Mouse (Mus musculus) CH12.LX (cell line): ENCODE measurements around the gene Znrd1. TPM values are rescaled to one million over a fixed set of nuclear protein-coding genes. Genes with fewer than 3 reads are reported as not detected.
A peak's percentile ranks its signal among the peaks of the same experiment; 100 is the strongest.

ENCODE experiments used
- DNase-seq: peaks from one replicate; pipeline ENCODE4 v3.0.0-alpha.2; 2013; ENCODE audit errors: extremely low read depth
- H3K27ac ChIP-seq: 2 replicates; pipeline ENCODE4 v1.5.1; 2012; ENCODE audit warnings: low read depth, mild to moderate bottlenecking, control low read depth, moderate library complexity; ENCODE audit not compliant: insufficient read depth
- H3K27me3 ChIP-seq: replicated peaks from 2 replicates; pipeline ENCODE3; 2012; ENCODE audit warnings: inconsistent platforms
- H3K36me3 ChIP-seq, 2 experiments: replicated peaks in 1 of 2; 2 replicates each; pipeline versions ENCODE3 to v1.6.1; 2012; ENCODE audit warnings: inconsistent platforms in 1 of 2, low read length in 1 of 2, mild to moderate bottlenecking in 1 of 2, mixed read lengths in 1 of 2, moderate library complexity in 1 of 2; ENCODE audit not compliant: control insufficient read depth in 1 of 2, insufficient read depth in 1 of 2
- H3K4me1 ChIP-seq, 2 experiments: 2 replicates each; pipeline ENCODE4 v1.6.1; 2012; ENCODE audit warnings: inconsistent platforms in 1 of 2, moderate library complexity in 1 of 2; ENCODE audit not compliant: insufficient read depth in 2 of 2, control insufficient read depth in 1 of 2
- H3K4me2 ChIP-seq: 2 replicates; pipeline ENCODE4 v1.6.1; 2012; ENCODE audit warnings: low read depth, mild to moderate bottlenecking, control low read depth; ENCODE audit not compliant: poor library complexity, insufficient read depth, severe bottlenecking
- H3K4me3 ChIP-seq, 3 experiments: fragments of 150-350 bp in 1 of 3; sonication (generic) in 1 of 3; replicated peaks in 1 of 3; 2 replicates each; pipeline versions ENCODE3 to v1.5.1; 2011 to 2012; ENCODE audit warnings: low read depth in 2 of 3, low read length in 2 of 3, mild to moderate bottlenecking in 2 of 3, moderate library complexity in 2 of 3, control low read depth in 1 of 3, improper control_type of control experiment in 1 of 3, inconsistent platforms in 1 of 3, mixed read lengths in 1 of 3; ENCODE audit not compliant: poor library complexity in 1 of 3
- H3K79me2 ChIP-seq: replicated peaks from 2 replicates; pipeline ENCODE4 v1.6.1; 2012; ENCODE audit warnings: mild to moderate bottlenecking, moderate library complexity; ENCODE audit not compliant: control insufficient read depth, poor library complexity, insufficient read depth, severe bottlenecking; ENCODE audit errors: extremely low read depth
- H3K9ac ChIP-seq: 2 replicates; pipeline ENCODE4 v1.6.1; 2012; ENCODE audit warnings: low read depth, mild to moderate bottlenecking, control low read depth, moderate library complexity; ENCODE audit not compliant: insufficient read depth
- H3K9me3 ChIP-seq: replicated peaks from 2 replicates; pipeline ENCODE3; 2012; ENCODE audit warnings: low read length, inconsistent platforms, mixed read lengths
- EP300 ChIP-seq: IDR thresholded peaks from 2 replicates; pipeline ENCODE4 v1.6.1; 2011; ENCODE audit warnings: low read length, improper control_type of control experiment
- IRF4 ChIP-seq: IDR thresholded peaks from 2 replicates; pipeline ENCODE4 v1.6.1; 2014; ENCODE audit warnings: low read depth, mild to moderate bottlenecking, inconsistent platforms, low read length, improper control_type of control experiment
- JUN ChIP-seq: IDR thresholded peaks from 2 replicates; pipeline ENCODE4 v1.6.1; 2011; ENCODE audit warnings: low read depth, mild to moderate bottlenecking, low read length, improper control_type of control experiment, moderate library complexity; ENCODE audit not compliant: insufficient read depth
- JUND ChIP-seq: conservative IDR thresholded peaks from 2 replicates; pipeline ENCODE4 v1.6.1; 2011; ENCODE audit warnings: low read depth, low read length, improper control_type of control experiment
- MXI1 ChIP-seq: IDR thresholded peaks from 2 replicates; pipeline ENCODE4 v1.6.1; 2011; ENCODE audit warnings: mild to moderate bottlenecking, low read depth, low read length, improper control_type of control experiment
- NRF1 ChIP-seq: IDR thresholded peaks from 2 replicates; pipeline ENCODE4 v1.6.1; 2014; ENCODE audit warnings: low read depth, mild to moderate bottlenecking, inconsistent platforms, low read length, improper control_type of control experiment, moderate library complexity
- POLR2A ChIP-seq: IDR thresholded peaks from 2 replicates; pipeline ENCODE4 v1.6.1; 2011; ENCODE audit warnings: low read depth, mild to moderate bottlenecking, improper control_type of control experiment, low read length
- SIN3A ChIP-seq: IDR thresholded peaks from 2 replicates; pipeline ENCODE4 v1.6.1; 2012; ENCODE audit warnings: low read length, improper control_type of control experiment, inconsistent platforms
- SMC3 ChIP-seq: IDR thresholded peaks from 2 replicates; pipeline ENCODE4 v1.6.1; 2011; ENCODE audit warnings: low read depth, low read length, improper control_type of control experiment
- TBP ChIP-seq: conservative IDR thresholded peaks from 2 replicates; pipeline ENCODE4 v1.6.1; 2011; ENCODE audit warnings: low read depth, low read length, improper control_type of control experiment
- UBTF ChIP-seq: IDR thresholded peaks from 2 replicates; pipeline ENCODE4 v1.6.1; 2012; ENCODE audit warnings: low read depth, mild to moderate bottlenecking, inconsistent platforms, low read length, improper control_type of control experiment, moderate library complexity
- dilution Hi-C: fragments of 300-500 bp; cut with MboI; formaldehyde crosslinking; loops from 2 replicates; pipeline ENCODE4 v1.14.3; 2020; ENCODE audit warnings: low sequenced_read_pairs; ENCODE audit not compliant: extremely low pct_unique_long_range_greater_than_20kb, extremely low pct_ligation_motif_present
- in situ Hi-C: fragments of 300-500 bp; cut with MboI; formaldehyde crosslinking; loops from 3 replicates; pipeline ENCODE4 v1.14.3; 2019; ENCODE audit warnings: low sequenced_read_pairs, low pct_ligation_motif_present, low pct_unique_long_range_greater_than_20kb, mixed read lengths
- polyA plus RNA-seq: library from polyadenylated mRNA; unstranded; fragments of >175 nt; gene quantifications from 2 replicates; pipeline ENCODE4 v1.2.1, GENCODE M21; 2012; ENCODE audit warnings: low read depth; ENCODE audit not compliant: insufficient read length
- total RNA-seq, 2 experiments: library from RNA; depleted of rRNA; stranded (reverse); fragments of 300-350 nt in 1 of 2; fragments of >200 nt in 1 of 2; gene quantifications; 2 replicates each; pipeline ENCODE4 v1.2.3; 2012 to 2014

Znrd1 gene
- total and polyA plus RNA-seq, 3 experiments: 66.8 to 98.1 (median 66.9) TPM

DNA sequence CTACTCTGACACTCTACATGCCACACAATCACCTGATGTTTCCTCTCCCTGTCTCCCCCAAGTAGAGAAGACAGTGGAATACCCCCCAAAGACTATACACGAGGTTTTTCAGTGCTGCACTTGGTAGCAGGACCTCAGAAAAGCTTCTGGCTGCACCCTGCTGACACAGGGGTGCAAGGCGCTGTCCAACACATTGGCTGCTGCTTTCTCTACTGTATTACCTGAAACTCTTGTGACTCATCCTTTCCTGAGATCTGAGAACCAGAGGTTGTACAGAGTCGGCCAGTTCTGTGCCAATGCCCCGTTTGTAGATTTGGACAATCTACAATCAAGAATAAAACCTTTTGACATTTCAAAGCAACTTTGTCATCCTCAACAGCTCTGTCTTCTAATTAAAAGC, 48.6 kb downstream of the Znrd1 start:
- H3K4me2 ChIP-seq: no peak overlapping the region
- in situ Hi-C loops: loop anchor here (10.0 kb wide), 2 partner anchors 85 to 295 kb away; partner anchors contain the start of gene Olfr94

DNA sequence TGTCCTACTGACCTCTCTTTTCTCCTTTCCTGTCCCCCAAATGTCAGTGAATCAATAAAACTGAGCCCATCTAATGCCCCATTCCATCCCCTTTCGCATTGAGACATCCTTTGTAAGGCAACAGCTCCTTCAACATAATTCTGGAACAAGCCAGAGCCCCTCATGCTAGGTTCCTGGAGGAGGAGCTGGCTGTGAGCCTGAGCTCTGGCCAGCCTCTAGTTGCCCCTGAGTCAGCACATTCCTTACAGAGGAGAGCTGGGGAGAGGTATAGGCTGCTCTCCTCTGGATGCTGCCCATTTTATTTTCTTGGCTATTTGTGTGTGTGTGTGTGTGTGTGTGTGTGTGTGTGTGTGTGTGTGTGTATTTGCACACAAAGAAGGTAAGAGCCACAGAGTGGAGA, 50.1 kb downstream of the Znrd1 start:
- Histone ChIP-seq H3K27me3 (peaks cover 10% of the 10 kb centered on the region), H3K36me3 (no peaks in the 10 kb centered on the region), H3K4me2 (no peak overlapping the region), H3K27ac (no peak overlapping the region), H3K9ac (no peak overlapping the region), H3K79me2 (no peaks in the 10 kb centered on the region), H3K4me1 (peaks cover 4 to 6% of the 10 kb centered on the region in 2 experiments; a peak in 2 of 4 replicates), H3K4me3 (no peak overlapping the region), H3K9me3 (no peaks in the 10 kb centered on the region)
- dilution Hi-C loops: no loop called here
- in situ Hi-C loops: no loop called here
- no peak for DNase-seq
- no peak for TF ChIP-seq JUN
- no peak for TF ChIP-seq SMC3
- no peak for TF ChIP-seq POLR2A
- TF ChIP-seq MXI1: no peak

More for the DNA sequence above, 48.6 kb downstream of the Znrd1 start:
- DNase-seq: peak; percentile 14
- Histone ChIP-seq H3K79me2 (no peaks in the 10 kb centered on the region), H3K9ac (no peak overlapping the region), H3K27ac (no peak overlapping the region), H3K4me1 (peaks cover 4 to 8% of the 10 kb centered on the region in 2 experiments; a peak in 2 of 4 replicates), H3K9me3 (no peaks in the 10 kb centered on the region), H3K27me3 (peaks cover 10% of the 10 kb centered on the region), H3K36me3 (no peaks in the 10 kb centered on the region), H3K4me3 (no peak overlapping the region)
- dilution Hi-C loops: no loop called here
- TF ChIP-seq SIN3A (peak; percentile 44; the same call in 1 of the 2 replicates), JUND (peak; percentile 51), NRF1 (no peak), JUN (peak; percentile 40; the same call in 1 of the 2 replicates), TBP (no peak), UBTF (no peak), EP300 (peak; percentile 63; the same call in 1 of the 2 replicates), SMC3 (no peak), IRF4 (peak; percentile 47; the same call in 1 of the 2 replicates)

Other genes starting within 250 kb of the Znrd1 start
Only the 20 nearest of the 21 such genes appear.
- not detected in 2 replicates for gene H2-M10.5, start 185.6 kb downstream of the Znrd1 start, total RNA-seq (2012; rRNA removed)
- not detected in 2 replicates for gene H2-M10.5, start 185.6 kb downstream of the Znrd1 start, total RNA-seq (2014; rRNA removed)
- gene H2-M10.5, start 185.6 kb downstream of the Znrd1 start, polyA plus RNA-seq: not detected in 2 replicates
- gene H2-M10.6, start 146.4 kb downstream of the Znrd1 start, total RNA-seq (2012; rRNA removed): not detected in 2 replicates
- gene H2-M10.6, start 146.4 kb downstream of the Znrd1 start, total RNA-seq (2014; rRNA removed): not detected in 2 replicates
- 0.20 and 0.27 TPM in 2 replicates for gene H2-M10.6, start 146.4 kb downstream of the Znrd1 start, polyA plus RNA-seq
- 17.1 and 19.1 TPM in 2 replicates for gene Trim26, start 121.4 kb downstream of the Znrd1 start, total RNA-seq (2012; rRNA removed)
- 13.6 and 14.2 TPM in 2 replicates for gene Trim26, start 121.4 kb downstream of the Znrd1 start, total RNA-seq (2014; rRNA removed)
- 67.0 and 67.1 TPM in 2 replicates for gene Trim26, start 121.4 kb downstream of the Znrd1 start, polyA plus RNA-seq
- not detected in 2 replicates for gene Trim15, start 91.3 kb downstream of the Znrd1 start, total RNA-seq (2012; rRNA removed)
- gene Trim15, start 91.3 kb downstream of the Znrd1 start, total RNA-seq (2014; rRNA removed): not detected in 2 replicates
- 0.14 TPM in 1 of 2 replicates, not detected in the other for gene Trim15, start 91.3 kb downstream of the Znrd1 start, polyA plus RNA-seq
- not detected in 2 replicates for gene Trim10, start 89.0 kb downstream of the Znrd1 start, total RNA-seq (2012; rRNA removed)
- gene Trim10, start 89.0 kb downstream of the Znrd1 start, total RNA-seq (2014; rRNA removed): not detected in 2 replicates
- not detected in 2 replicates for gene Trim10, start 89.0 kb downstream of the Znrd1 start, polyA plus RNA-seq
- gene Trim40, start 68.4 kb downstream of the Znrd1 start, total RNA-seq (2012; rRNA removed): 0.13 TPM in 1 of 2 replicates, not detected in the other
- gene Trim40, start 68.4 kb downstream of the Znrd1 start, total RNA-seq (2014; rRNA removed): not detected in 2 replicates
- gene Trim40, start 68.4 kb downstream of the Znrd1 start, polyA plus RNA-seq: 0.14 and 0.22 TPM in 2 replicates
- gene Trim31, start 60.4 kb downstream of the Znrd1 start, total RNA-seq (2012; rRNA removed): not detected in 2 replicates
- not detected in 2 replicates for gene Trim31, start 60.4 kb downstream of the Znrd1 start, total RNA-seq (2014; rRNA removed)
- not detected in 2 replicates for gene Trim31, start 60.4 kb downstream of the Znrd1 start, polyA plus RNA-seq
- gene Rnf39, start 15.6 kb downstream of the Znrd1 start, total RNA-seq (2012; rRNA removed): not detected in 2 replicates
- not detected in 2 replicates for gene Rnf39, start 15.6 kb downstream of the Znrd1 start, total RNA-seq (2014; rRNA removed)
- 0.40 TPM in 1 of 2 replicates, not detected in the other for gene Rnf39, start 15.6 kb downstream of the Znrd1 start, polyA plus RNA-seq
- gene Ppp1r11, start 6.8 kb downstream of the Znrd1 start, total RNA-seq (2012; rRNA removed): 208 and 209 TPM in 2 replicates
- 120 and 128 TPM in 2 replicates for gene Ppp1r11, start 6.8 kb downstream of the Znrd1 start, total RNA-seq (2014; rRNA removed)
- gene Ppp1r11, start 6.8 kb downstream of the Znrd1 start, polyA plus RNA-seq: 238 and 276 TPM in 2 replicates
- 8.1 and 8.6 TPM in 2 replicates for gene Znrd1as, start within 50 bp of the Znrd1 start, total RNA-seq (2012; rRNA removed)
- 8.5 and 8.6 TPM in 2 replicates for gene Znrd1as, start within 50 bp of the Znrd1 start, total RNA-seq (2014; rRNA removed)
- 9.3 and 13.0 TPM in 2 replicates for gene Znrd1as, start within 50 bp of the Znrd1 start, polyA plus RNA-seq
- gene 2410137M14Rik, start 22.7 kb upstream of the Znrd1 start, total RNA-seq (2012; rRNA removed): not detected in 2 replicates
- gene 2410137M14Rik, start 22.7 kb upstream of the Znrd1 start, total RNA-seq (2014; rRNA removed): 0.31 TPM in 1 of 2 replicates, not detected in the other
- gene 2410137M14Rik, start 22.7 kb upstream of the Znrd1 start, polyA plus RNA-seq: 0.40 TPM in 1 of 2 replicates, not detected in the other
- 0.84 and 1.1 TPM in 2 replicates for gene H2-M5, start 31.0 kb upstream of the Znrd1 start, total RNA-seq (2012; rRNA removed)
- gene H2-M5, start 31.0 kb upstream of the Znrd1 start, total RNA-seq (2014; rRNA removed): 0.58 and 1.1 TPM in 2 replicates
- 2.2 and 3.6 TPM in 2 replicates for gene H2-M5, start 31.0 kb upstream of the Znrd1 start, polyA plus RNA-seq
- gene Zfp57, start 42.6 kb upstream of the Znrd1 start, total RNA-seq (2012; rRNA removed): not detected in 2 replicates
- not detected in 2 replicates for gene Zfp57, start 42.6 kb upstream of the Znrd1 start, total RNA-seq (2014; rRNA removed)
- 0.10 and 0.26 TPM in 2 replicates for gene Zfp57, start 42.6 kb upstream of the Znrd1 start, polyA plus RNA-seq
- gene Mog, start 64.8 kb upstream of the Znrd1 start, total RNA-seq (2012; rRNA removed): not detected in 2 replicates
- gene Mog, start 64.8 kb upstream of the Znrd1 start, total RNA-seq (2014; rRNA removed): not detected in 2 replicates
- gene Mog, start 64.8 kb upstream of the Znrd1 start, polyA plus RNA-seq: not detected in 2 replicates
- gene Gabbr1, start 87.4 kb upstream of the Znrd1 start, total RNA-seq (2012; rRNA removed): 4.7 TPM in 2 replicates
- gene Gabbr1, start 87.4 kb upstream of the Znrd1 start, total RNA-seq (2014; rRNA removed): 1.8 and 2.1 TPM in 2 replicates
- gene Gabbr1, start 87.4 kb upstream of the Znrd1 start, polyA plus RNA-seq: 10.2 and 11.6 TPM in 2 replicates
- not detected in 2 replicates for gene Olfr90, start 129.9 kb upstream of the Znrd1 start, total RNA-seq (2012; rRNA removed)
- gene Olfr90, start 129.9 kb upstream of the Znrd1 start, total RNA-seq (2014; rRNA removed): not detected in 2 replicates
- gene Olfr90, start 129.9 kb upstream of the Znrd1 start, polyA plus RNA-seq: not detected in 2 replicates
- gene Olfr91, start 139.7 kb upstream of the Znrd1 start, total RNA-seq (2012; rRNA removed): not detected in 2 replicates
- not detected in 2 replicates for gene Olfr91, start 139.7 kb upstream of the Znrd1 start, total RNA-seq (2014; rRNA removed)
- gene Olfr91, start 139.7 kb upstream of the Znrd1 start, polyA plus RNA-seq: not detected in 2 replicates
- not detected in 2 replicates for gene Olfr92, start 161.5 kb upstream of the Znrd1 start, total RNA-seq (2012; rRNA removed)
- not detected in 2 replicates for gene Olfr92, start 161.5 kb upstream of the Znrd1 start, total RNA-seq (2014; rRNA removed)
- gene Olfr92, start 161.5 kb upstream of the Znrd1 start, polyA plus RNA-seq: not detected in 2 replicates
- gene Olfr93, start 202.9 kb upstream of the Znrd1 start, total RNA-seq (2012; rRNA removed): not detected in 2 replicates
- not detected in 2 replicates for gene Olfr93, start 202.9 kb upstream of the Znrd1 start, total RNA-seq (2014; rRNA removed)
- not detected in 2 replicates for gene Olfr93, start 202.9 kb upstream of the Znrd1 start, polyA plus RNA-seq
- 0.21 and 0.47 TPM in 2 replicates for gene Ubd, start 235.3 kb upstream of the Znrd1 start, total RNA-seq (2012; rRNA removed)
- gene Ubd, start 235.3 kb upstream of the Znrd1 start, total RNA-seq (2014; rRNA removed): not detected in 2 replicates
- gene Ubd, start 235.3 kb upstream of the Znrd1 start, polyA plus RNA-seq: not detected in 2 replicates